In genomic region chr2:131172322-131172721, GRCm38 (mm10) we compare ENCODE assay signal across 26 mouse cellular contexts. TPM values are rescaled to one million over a fixed set of nuclear protein-coding genes. Genes with fewer than 3 reads are reported as not detected.
DNase-seq lines count a peak whose midpoint lies in the region; ATAC-seq and TF ChIP-seq lines count a peak whose summit lies in the region.
"Had no signal": no experiment of that assay in that cellular context is flagged by ENCODE, and none has a peak within 500 bp of the region (broad histone marks: within the 10 kb centered on the region; RNA-seq: fewer than 3 reads in every experiment).

No protein-coding gene starts in this region.

- peaks cover 12% of the 10 kb centered on the region for H3K4me1 ChIP-seq in limb, embryonic 11.5 days (ENCODE audit: control insufficient read depth, insufficient read depth, low read length)
- peaks cover 31% of the 10 kb centered on the region for H3K4me1 ChIP-seq in limb, embryonic 10.5 days
- H3K4me1 ChIP-seq in MEL (ENCODE audit: control insufficient read depth in 1 of 2, insufficient read depth in 2 of 2, low read length in 2 of 2), result peaks cover 3 to 32% of the 10 kb centered on the region in 2 experiments; a peak in 3 of 4 replicates
- H3K4me1 ChIP-seq in liver, embryonic 14.5 days (replicated peaks; ENCODE audit: control insufficient read depth in 2 of 2, insufficient read depth in 2 of 2, low read length in 1 of 2), result peaks cover 9 to 12% of the 10 kb centered on the region in 2 experiments
- peaks cover 16% of the 10 kb centered on the region; the same call in 1 of the 2 replicates for H3K4me1 ChIP-seq in intestine, postnatal 0 days (replicated peaks; ENCODE audit: control insufficient read depth, insufficient read depth, low read length)

- intact Hi-C loops in heart, postnatal 10 days (cut with DNase I), result no loop called here

- peak; percentile 29 to 75; a peak in 2 of 4 replicates for TF ChIP-seq EP300 in MEL (IDR thresholded peaks at IDR 0.05; ENCODE audit: low read depth in 1 of 2, low read length in 2 of 2)
- TF ChIP-seq EP300 in liver, embryonic 14.5 days (IDR thresholded peaks at IDR 0.05; ENCODE audit: low read depth), result no peak

- H3K4me2 ChIP-seq in limb, embryonic 11.5 days (ENCODE audit: low read depth, severe bottlenecking), result no peak overlapping the region
- H3K4me2 ChIP-seq in liver, embryonic 14.5 days (ENCODE audit: low read depth), result no peak overlapping the region
- H3K4me2 ChIP-seq in intestine, postnatal 0 days (replicated peaks; ENCODE audit: low read depth), result no peak overlapping the region
- H3K4me2 ChIP-seq: forebrain, embryonic 15.5 days had no signal

- no peaks in the 10 kb centered on the region for H3K9me3 ChIP-seq in limb, embryonic 11.5 days (ENCODE audit: control insufficient read depth, low read length)
- H3K9me3 ChIP-seq in limb, embryonic 10.5 days (replicated peaks), result no peaks in the 10 kb centered on the region
- H3K9me3 ChIP-seq in MEL (replicated peaks; ENCODE audit: insufficient read depth, low read length), result no peaks in the 10 kb centered on the region
- H3K9me3 ChIP-seq in liver, embryonic 14.5 days (ENCODE audit: control insufficient read depth, low read length), result no peaks in the 10 kb centered on the region
- H3K9me3 ChIP-seq in intestine, postnatal 0 days (ENCODE audit: control insufficient read depth), result no peaks in the 10 kb centered on the region
- H3K9me3 ChIP-seq: embryonic facial prominence, embryonic 10.5 days; embryonic facial prominence, embryonic 13.5 days; forebrain, embryonic 12.5 days; forebrain, embryonic 15.5 days; heart, embryonic 10.5 days; heart, embryonic 13.5 days; hindbrain, embryonic 12.5 days; hindbrain, embryonic 15.5 days had no signal

- H3K27me3 ChIP-seq in limb, embryonic 11.5 days (ENCODE audit: control insufficient read depth, insufficient read depth, low read length), result peaks cover 36% of the 10 kb centered on the region
- H3K27me3 ChIP-seq in limb, embryonic 10.5 days (ENCODE audit: low read depth, poor library complexity, severe bottlenecking), result peaks cover 62% of the 10 kb centered on the region
- no peaks in the 10 kb centered on the region for H3K27me3 ChIP-seq in MEL (ENCODE audit: control insufficient read depth in 1 of 2, insufficient read depth in 2 of 2, low read length in 2 of 2)
- H3K27me3 ChIP-seq in liver, embryonic 14.5 days (ENCODE audit: control insufficient read depth, insufficient read depth, low read length), result peaks cover 57% of the 10 kb centered on the region
- no peaks in the 10 kb centered on the region for H3K27me3 ChIP-seq in intestine, postnatal 0 days (replicated peaks; ENCODE audit: control insufficient read depth, insufficient read depth, low read length)
- H3K27me3 ChIP-seq: Patski had no signal

- no peak overlapping the region for H3K9ac ChIP-seq in limb, embryonic 11.5 days (ENCODE audit: low read length)
- H3K9ac ChIP-seq in MEL (ENCODE audit: control insufficient read depth, low read depth, low read length, poor library complexity, severe bottlenecking), result no peak overlapping the region
- H3K9ac ChIP-seq in liver, embryonic 14.5 days (replicated peaks), result no peak overlapping the region
- no peak overlapping the region for H3K9ac ChIP-seq in intestine, postnatal 0 days (ENCODE audit: low read depth, low read length)
- H3K9ac ChIP-seq: forebrain, embryonic 12.5 days; forebrain, embryonic 15.5 days; heart, embryonic 13.5 days; hindbrain, embryonic 15.5 days had no signal

- H3K27ac ChIP-seq in limb, embryonic 11.5 days (replicated peaks; ENCODE audit: low read depth, low read length), result no peak overlapping the region
- no peak overlapping the region for H3K27ac ChIP-seq in limb, embryonic 10.5 days
- no peak overlapping the region for H3K27ac ChIP-seq in MEL (ENCODE audit: control insufficient read depth, low read depth, low read length)
- H3K27ac ChIP-seq in liver, embryonic 14.5 days, result no peak overlapping the region
- H3K27ac ChIP-seq in intestine, postnatal 0 days (ENCODE audit: low read depth, low read length), result no peak overlapping the region; the same call in 1 of the 2 replicates
- H3K27ac ChIP-seq: embryonic facial prominence, embryonic 10.5 days; embryonic facial prominence, embryonic 13.5 days; forebrain, embryonic 12.5 days; forebrain, embryonic 15.5 days; heart, embryonic 10.5 days; heart, embryonic 13.5 days; hindbrain, embryonic 12.5 days; hindbrain, embryonic 15.5 days had no signal

- WGBS in limb, embryonic 11.5 days, result 35% methylated on average over 9 of the region's 9 CpGs
- WGBS in limb, embryonic 10.5 days, result 30% methylated on average over 9 of the region's 9 CpGs
- 18% methylated on average over 9 of the region's 9 CpGs for WGBS in liver, embryonic 14.5 days (ENCODE audit: insufficient replicate concordance)
- WGBS in intestine, postnatal 0 days, result 62% methylated on average over 9 of the region's 9 CpGs

- no peak for ATAC-seq in limb, embryonic 11.5 days (ENCODE audit: insufficient number of reproducible peaks, low FRiP score, low TSS enrichment, low read depth)
- peak; percentile 44; the same call in 1 of the 2 replicates for ATAC-seq in liver, embryonic 14.5 days (ENCODE audit: insufficient read depth)
- ATAC-seq in megakaryocyte progenitor cell, adult 5-6 weeks (replicated peaks; ENCODE audit: poor library complexity), result 0 out of 2 replicates have a peak, but pooled peaks have one; percentile 13
- ATAC-seq in intestine, postnatal 0 days, result no peak
- ATAC-seq: forebrain, embryonic 15.5 days; Patski had no signal

- no peaks in the 10 kb centered on the region for H3K36me3 ChIP-seq in limb, embryonic 11.5 days (ENCODE audit: control insufficient read depth, insufficient read depth, low read length)
- H3K36me3 ChIP-seq in limb, embryonic 10.5 days, result peaks cover 18% of the 10 kb centered on the region
- H3K36me3 ChIP-seq in MEL (ENCODE audit: control insufficient read depth in 1 of 2, insufficient read depth in 2 of 2, low read length in 2 of 2), result peaks cover 0 to 11% of the 10 kb centered on the region in 2 experiments; a peak in 2 of 4 replicates
- no peaks in the 10 kb centered on the region; the same call in 1 of the 2 replicates for H3K36me3 ChIP-seq in liver, embryonic 14.5 days (replicated peaks; ENCODE audit: control insufficient read depth, insufficient read depth, low read depth)
- no peaks in the 10 kb centered on the region; the same call in 1 of the 2 replicates for H3K36me3 ChIP-seq in intestine, postnatal 0 days (ENCODE audit: control insufficient read depth, insufficient read depth)
- H3K36me3 ChIP-seq: forebrain, embryonic 15.5 days had no signal

- no peak for TF ChIP-seq POLR2A in MEL (IDR thresholded peaks at IDR 0.05; ENCODE audit: control insufficient read depth in 1 of 2, insufficient read depth in 1 of 2, low read depth in 1 of 2, low read length in 2 of 2, poor library complexity in 1 of 2)

- DNase-seq in limb, embryonic 11.5 days (ENCODE audit: low spot score), result peak; percentile 20
- no peak for DNase-seq in limb, embryonic 10.5 days (ENCODE audit: low spot score)
- DNase-seq in MEL (ENCODE audit: low read depth, low spot score), result peak; percentile 48
- DNase-seq in liver, embryonic 14.5 days (ENCODE audit: low read depth in 3 of 3, low spot score in 3 of 3), result no peak
- DNase-seq in heart, postnatal 10 days, result no peak
- no peak for DNase-seq in lung, postnatal 4 days
- DNase-seq: adrenal gland, postnatal 10 days; cerebellum, adult 11 months; cerebellum, adult 8-10 months; cerebellum, postnatal 10 days; cerebellum, postnatal 36 days; embryo, embryonic 11 days; gastrocnemius, postnatal 25 days; heart, adult 18-20 months had no signal

- no peak overlapping the region for H3K4me3 ChIP-seq in limb, embryonic 11.5 days (ENCODE audit: low read depth, low read length)
- no peak overlapping the region for H3K4me3 ChIP-seq in limb, embryonic 10.5 days
- peak overlapping the region; percentile 51 to 67 for H3K4me3 ChIP-seq in MEL (ENCODE audit: control insufficient read depth in 1 of 2, insufficient read depth in 1 of 2, low read depth in 2 of 2, low read length in 2 of 2)
- H3K4me3 ChIP-seq in liver, embryonic 14.5 days (ENCODE audit: insufficient read depth in 1 of 2, low read depth in 2 of 2, low read length in 2 of 2), result no peak overlapping the region
- no peak overlapping the region for H3K4me3 ChIP-seq in intestine, postnatal 0 days (ENCODE audit: low read depth, low read length)
- H3K4me3 ChIP-seq: erythroblast, embryonic 14.5 days; forebrain, embryonic 15.5 days; hindbrain, embryonic 15.5 days had no signal

- no peaks in the 10 kb centered on the region; the same call in 1 of the 2 replicates for H3K79me2 ChIP-seq in MEL (ENCODE audit: control insufficient read depth, insufficient read depth, low read length, poor library complexity)

- TF ChIP-seq CTCF in MEL (IDR thresholded peaks at IDR 0.05 in 2 of 3, conservative IDR thresholded peaks at IDR 0.05 in 1 of 3; ENCODE audit: control insufficient read depth in 1 of 3, insufficient read depth in 1 of 3, low read depth in 2 of 3, low read length in 3 of 3, poor library complexity in 1 of 3, severe bottlenecking in 1 of 3), result no peak
- no peak for TF ChIP-seq CTCF in liver, embryonic 14.5 days (IDR thresholded peaks at IDR 0.05; ENCODE audit: low read depth)
- TF ChIP-seq CTCF in intestine, postnatal 0 days (IDR thresholded peaks at IDR 0.05; ENCODE audit: low read depth), result no peak

- no peak for TF ChIP-seq RAD21 in MEL (IDR thresholded peaks at IDR 0.05; ENCODE audit: low read depth, low read length)

RNA-seq across cellular contexts. Expression of gene Cenpb, which starts 7.5 kb away (rescaled TPM):
- 6.8 and 8.5 TPM in 2 replicates for polyA plus RNA-seq in limb, embryonic 11.5 days (2014; fragmentation: Nextera tagmentation; extraction: Ambion mirVana)
- 7.7 and 8.9 TPM in 2 replicates for polyA plus RNA-seq in limb, embryonic 10.5 days (2016; fragmentation: Nextera tagmentation; extraction: Ambion mirVana)
- 16.1 and 24.3 TPM in 2 replicates for total RNA-seq in MEL (2012; rRNA removed)
- 10 to 100 TPM in 1 of 2 experiments, not detected in 1; 34.9 TPM for polyA plus RNA-seq in MEL (2012; ENCODE audit: insufficient read depth in 1 of 2, insufficient read length in 2 of 2, low read depth in 1 of 2, low replicate concordance in 2 of 2, missing spikeins in 1 of 2)
- 11.0 and 12.4 TPM in 2 replicates for polyA plus RNA-seq in liver, embryonic 14.5 days (2012; rRNA removed)
- polyA plus RNA-seq in liver, embryonic 14.5 days (2014; fragmentation: Nextera tagmentation; extraction: Ambion mirVana), result 2.7 and 3.0 TPM in 2 replicates
- total RNA-seq in megakaryocyte progenitor cell, adult 5-6 weeks (2015), result 8.0 and 8.3 TPM in 2 replicates
- 14.8 and 15.8 TPM in 2 replicates for total RNA-seq in megakaryocyte progenitor cell, adult 5-6 weeks (2017)
- 10 to 100 TPM; 71.0 to 75.9 TPM for total RNA-seq in heart, postnatal 10 days (2021)
- polyA plus RNA-seq in intestine, postnatal 0 days (2015; fragmentation: Nextera tagmentation; extraction: Ambion mirVana), result 15.9 and 17.4 TPM in 2 replicates

RNA-seq across cellular contexts. Expression of gene 1700037H04Rik, which starts 12.4 kb away (rescaled TPM):
- 78.0 and 78.9 TPM in 2 replicates for polyA plus RNA-seq in limb, embryonic 11.5 days (2014; fragmentation: Nextera tagmentation; extraction: Ambion mirVana)
- 87.5 and 97.4 TPM in 2 replicates for polyA plus RNA-seq in limb, embryonic 10.5 days (2016; fragmentation: Nextera tagmentation; extraction: Ambion mirVana)
- 38.2 and 45.5 TPM in 2 replicates for total RNA-seq in MEL (2012; rRNA removed)
- polyA plus RNA-seq in MEL (2012; ENCODE audit: insufficient read depth in 1 of 2, insufficient read length in 2 of 2, low read depth in 1 of 2, low replicate concordance in 2 of 2, missing spikeins in 1 of 2), result 10 to 100 TPM in 1 of 2 experiments, not detected in 1; 72.6 TPM
- 105 and 125 TPM in 2 replicates for polyA plus RNA-seq in liver, embryonic 14.5 days (2012; rRNA removed)
- 129 and 153 TPM in 2 replicates for polyA plus RNA-seq in liver, embryonic 14.5 days (2014; fragmentation: Nextera tagmentation; extraction: Ambion mirVana)
- 85.1 and 90.4 TPM in 2 replicates for total RNA-seq in megakaryocyte progenitor cell, adult 5-6 weeks (2015)
- 34.9 and 39.5 TPM in 2 replicates for total RNA-seq in megakaryocyte progenitor cell, adult 5-6 weeks (2017)
- 10 to 100 TPM; 17.9 to 21.2 TPM for total RNA-seq in heart, postnatal 10 days (2021)
- polyA plus RNA-seq in intestine, postnatal 0 days (2015; fragmentation: Nextera tagmentation; extraction: Ambion mirVana), result 145 and 164 TPM in 2 replicates

RNA-seq across cellular contexts. Expression of gene Cdc25b, which starts 14.4 kb away (rescaled TPM):
- 48.7 and 49.6 TPM in 2 replicates for polyA plus RNA-seq in limb, embryonic 11.5 days (2014; fragmentation: Nextera tagmentation; extraction: Ambion mirVana)
- polyA plus RNA-seq in limb, embryonic 10.5 days (2016; fragmentation: Nextera tagmentation; extraction: Ambion mirVana), result 40.8 and 47.4 TPM in 2 replicates
- total RNA-seq in MEL (2012; rRNA removed), result 11.8 and 12.6 TPM in 2 replicates
- 10 to 100 TPM in 1 of 2 experiments, not detected in 1; 34.5 TPM for polyA plus RNA-seq in MEL (2012; ENCODE audit: insufficient read depth in 1 of 2, insufficient read length in 2 of 2, low read depth in 1 of 2, low replicate concordance in 2 of 2, missing spikeins in 1 of 2)
- 156 and 166 TPM in 2 replicates for polyA plus RNA-seq in liver, embryonic 14.5 days (2012; rRNA removed)
- 184 and 209 TPM in 2 replicates for polyA plus RNA-seq in liver, embryonic 14.5 days (2014; fragmentation: Nextera tagmentation; extraction: Ambion mirVana)
- total RNA-seq in megakaryocyte progenitor cell, adult 5-6 weeks (2015), result 8.9 and 10.8 TPM in 2 replicates
- total RNA-seq in megakaryocyte progenitor cell, adult 5-6 weeks (2017), result 9.6 and 13.4 TPM in 2 replicates
- total RNA-seq in heart, postnatal 10 days (2021), result 10 to 100 TPM; 12.1 to 14.5 TPM
- 10.9 and 12.4 TPM in 2 replicates for polyA plus RNA-seq in intestine, postnatal 0 days (2015; fragmentation: Nextera tagmentation; extraction: Ambion mirVana)

RNA-seq across cellular contexts. Expression of gene Spef1, which starts 14.8 kb away (rescaled TPM):
- polyA plus RNA-seq in limb, embryonic 11.5 days (2014; fragmentation: Nextera tagmentation; extraction: Ambion mirVana), result 3.7 and 5.2 TPM in 2 replicates
- 1.7 and 3.4 TPM in 2 replicates for polyA plus RNA-seq in limb, embryonic 10.5 days (2016; fragmentation: Nextera tagmentation; extraction: Ambion mirVana)
- 0.46 and 1.8 TPM in 2 replicates for total RNA-seq in MEL (2012; rRNA removed)
- 1 to 10 TPM in 1 of 2 experiments, not detected in 1; 1.2 TPM for polyA plus RNA-seq in MEL (2012; ENCODE audit: insufficient read depth in 1 of 2, insufficient read length in 2 of 2, low read depth in 1 of 2, low replicate concordance in 2 of 2, missing spikeins in 1 of 2)
- 2.2 TPM in 2 replicates for polyA plus RNA-seq in liver, embryonic 14.5 days (2012; rRNA removed)
- polyA plus RNA-seq in liver, embryonic 14.5 days (2014; fragmentation: Nextera tagmentation; extraction: Ambion mirVana), result 1.3 and 1.4 TPM in 2 replicates
- 0.39 and 0.72 TPM in 2 replicates for total RNA-seq in megakaryocyte progenitor cell, adult 5-6 weeks (2015)
- 0.91 and 2.0 TPM in 2 replicates for total RNA-seq in megakaryocyte progenitor cell, adult 5-6 weeks (2017)
- total RNA-seq in heart, postnatal 10 days (2021), result 1 to 10 TPM; 6.2 to 7.1 TPM
- 2.0 and 2.1 TPM in 2 replicates for polyA plus RNA-seq in intestine, postnatal 0 days (2015; fragmentation: Nextera tagmentation; extraction: Ambion mirVana)

RNA-seq across cellular contexts. Expression of gene Ap5s1, which starts 34.6 kb away (rescaled TPM):
- 25.3 and 27.3 TPM in 2 replicates for polyA plus RNA-seq in limb, embryonic 11.5 days (2014; fragmentation: Nextera tagmentation; extraction: Ambion mirVana)
- polyA plus RNA-seq in limb, embryonic 10.5 days (2016; fragmentation: Nextera tagmentation; extraction: Ambion mirVana), result 18.9 and 22.6 TPM in 2 replicates
- total RNA-seq in MEL (2012; rRNA removed), result 9.6 TPM in 2 replicates
- 10 to 100 TPM in 1 of 2 experiments, not detected in 1; 12.7 TPM for polyA plus RNA-seq in MEL (2012; ENCODE audit: insufficient read depth in 1 of 2, insufficient read length in 2 of 2, low read depth in 1 of 2, low replicate concordance in 2 of 2, missing spikeins in 1 of 2)
- 19.5 and 20.0 TPM in 2 replicates for polyA plus RNA-seq in liver, embryonic 14.5 days (2012; rRNA removed)
- 13.1 and 17.0 TPM in 2 replicates for polyA plus RNA-seq in liver, embryonic 14.5 days (2014; fragmentation: Nextera tagmentation; extraction: Ambion mirVana)
- 3.6 and 3.9 TPM in 2 replicates for total RNA-seq in megakaryocyte progenitor cell, adult 5-6 weeks (2015)
- total RNA-seq in megakaryocyte progenitor cell, adult 5-6 weeks (2017), result 2.9 and 6.7 TPM in 2 replicates
- total RNA-seq in heart, postnatal 10 days (2021), result 10 to 100 TPM; 39.4 to 44.0 TPM
- 37.3 and 37.5 TPM in 2 replicates for polyA plus RNA-seq in intestine, postnatal 0 days (2015; fragmentation: Nextera tagmentation; extraction: Ambion mirVana)

Comparison
In these comparisons a context has a peak if more than half of its experiments do, and no peak if none do; other contexts are left out.
1. DNase-seq: peak in limb, embryonic 11.5 days (single experiment) and MEL (single experiment); none in limb, embryonic 10.5 days (single experiment), liver, embryonic 14.5 days (0 of 3), heart, postnatal 10 days (0 of 2) and lung, postnatal 4 days (0 of 2).
2. ATAC-seq: peak in liver, embryonic 14.5 days (single experiment) and megakaryocyte progenitor cell, adult 5-6 weeks (single experiment); none in limb, embryonic 11.5 days (single experiment) and intestine, postnatal 0 days (single experiment).
3. H3K4me3 ChIP-seq: peak in MEL (2 of 2); none in limb, embryonic 11.5 days (single experiment), limb, embryonic 10.5 days (single experiment), liver, embryonic 14.5 days (0 of 2) and intestine, postnatal 0 days (single experiment).